Mouse (Mus musculus) left cerebral cortex, postnatal 36 days (tissue): Measurements from ENCODE around the gene Prpsap1. TPM values are rescaled to one million over a fixed set of nuclear protein-coding genes. Genes with fewer than 3 reads are reported as not detected.
"Not testable (repeated sequence)": the region's sequence is repeated elsewhere in the genome, so short reads cannot be mapped to it uniquely, and the experiment has no call there.

Source experiments
- DNase-seq, 2 experiments: peaks; one replicate each; pipeline ENCODE4 v3.0.0; 2021 to 2022; ENCODE audit warnings: low spot score in 2 of 2, mixed read lengths in 1 of 2
- intact Hi-C: fragments of 180-260 bp; cut with DNase I; formaldehyde crosslinking; loops from one replicate; pipeline ENCODE4 v1.15.1; 2025
- total RNA-seq, 2 experiments: library from RNA; stranded (reverse); gene quantifications; 2 replicates each; pipeline ENCODE4 v1.2.3; 2021

Gene Prpsap1
- total RNA-seq, 2 experiments from 2014 or later: 68.5 to 91.5 TPM

- intact Hi-C loops: loop anchor here (5.0 kb wide), 1 partner anchor 41 kb away; the partner anchor contains the start of gene Sphk1
- DNase-seq: no peak
Observed at GRCm38 (mm10) chr11:116491338-116491737, 2.7 kb downstream of the Prpsap1 start.

GRCm38 (mm10) chr11:116490232-116491107 lies 3.5 kb downstream of the Prpsap1 start:
- intact Hi-C loops: loop anchor here (5.0 kb wide), 1 partner anchor 42 kb away; the partner anchor contains the start of gene Sphk1

GRCm38 (mm10) chr11:116489771-116490231 lies 4.2 kb downstream of the Prpsap1 start:
- intact Hi-C loops: loop anchor here (5.0 kb wide), 1 partner anchor 42 kb away; the partner anchor contains the start of gene Sphk1

More at GRCm38 (mm10) chr11:116490232-116491107, 3.5 kb downstream of the Prpsap1 start:
- DNase-seq: peak; percentile 89 to 91

GRCm38 (mm10) chr11:116488693-116489375 lies 5.2 kb downstream of the Prpsap1 start:
- intact Hi-C loops: no loop called here
- DNase-seq: no peak

More at GRCm38 (mm10) chr11:116489771-116490231, 4.2 kb downstream of the Prpsap1 start:
- no peak for DNase-seq

GRCm38 (mm10) chr11:116488207-116488606 lies 5.8 kb downstream of the Prpsap1 start:
- intact Hi-C loops: no loop called here
- DNase-seq: no peak

GRCm38 (mm10) chr11:116484261-116484660 lies 9.7 kb downstream of the Prpsap1 start:
- intact Hi-C loops: no loop called here
- DNase-seq: no peak

- DNase-seq: no peak
- intact Hi-C loops: no loop called here
Observed at GRCm38 (mm10) chr11:116481776-116482175, 12.2 kb downstream of the Prpsap1 start.

- no peak for DNase-seq
- intact Hi-C loops: no loop called here
Observed at GRCm38 (mm10) chr11:116480975-116481374, 13.0 kb downstream of the Prpsap1 start.

- intact Hi-C loops: no loop called here
- no peak for DNase-seq
Observed at GRCm38 (mm10) chr11:116479832-116480231, 14.2 kb downstream of the Prpsap1 start.

GRCm38 (mm10) chr11:116478978-116479377 lies 15.0 kb downstream of the Prpsap1 start:
- no peak for DNase-seq
- intact Hi-C loops: no loop called here

- intact Hi-C loops: no loop called here
- DNase-seq: no peak
Observed at GRCm38 (mm10) chr11:116477160-116477759, 16.7 kb downstream of the Prpsap1 start.

GRCm38 (mm10) chr11:116476696-116477095 lies 17.3 kb downstream of the Prpsap1 start:
- intact Hi-C loops: no loop called here
- no peak for DNase-seq

GRCm38 (mm10) chr11:116476041-116476440 lies 18.0 kb downstream of the Prpsap1 start:
- intact Hi-C loops: no loop called here
- DNase-seq: peak in 1 of 2 experiments; percentile 24

- no peak for DNase-seq
- intact Hi-C loops: no loop called here
Observed at GRCm38 (mm10) chr11:116472275-116472674, 21.7 kb downstream of the Prpsap1 start.

GRCm38 (mm10) chr11:116470896-116471295 lies 23.1 kb downstream of the Prpsap1 start:
- DNase-seq: no peak
- intact Hi-C loops: no loop called here

- DNase-seq: no peak
- intact Hi-C loops: no loop called here
Observed at GRCm38 (mm10) chr11:116470249-116470648, 23.8 kb downstream of the Prpsap1 start.

- intact Hi-C loops, DNase-seq: not testable (repeated sequence)
Observed at GRCm38 (mm10) chr11:116468338-116468737, 25.7 kb downstream of the Prpsap1 start.

- intact Hi-C loops: no loop called here
- DNase-seq: no peak
Observed at GRCm38 (mm10) chr11:116466141-116466540, 27.9 kb downstream of the Prpsap1 start, which contains the start of gene Qrich2. Gene Qrich2, minus strand, starts transcription at chr11:116466241.

- DNase-seq: peak; percentile 77 to 79
- intact Hi-C loops: loop anchor here (2.0 to 5.0 kb wide), 2 partner anchors 147 to 237 kb away; no protein-coding TSS in a partner anchor
Observed at GRCm38 (mm10) chr11:116463833-116464232, 30.2 kb downstream of the Prpsap1 start.

- intact Hi-C loops: loop anchor here (5.0 kb wide), 1 partner anchor 146 kb away; no protein-coding TSS in a partner anchor
- DNase-seq: no peak
Observed at GRCm38 (mm10) chr11:116463338-116463737, 30.7 kb downstream of the Prpsap1 start.
